Mouse (Mus musculus) olfactory bulb, adult 2 months (tissue): ENCODE results near the gene Ahdc1.

ENCODE experiments used
- CTCF ChIP-seq: fragments of 200-500 bp; IDR thresholded peaks from 2 replicates; pipeline ENCODE4 v1.5.1; 2012; ENCODE audit warnings: low read depth, mild to moderate bottlenecking, low read length, moderate library complexity; ENCODE audit not compliant: insufficient read depth
- POLR2A ChIP-seq: fragments of 200-500 bp; IDR thresholded peaks from 2 replicates; pipeline ENCODE4 v1.6.1; 2012; ENCODE audit warnings: mild to moderate bottlenecking, low read depth, low read length, moderate library complexity; ENCODE audit not compliant: insufficient read depth

DNA sequence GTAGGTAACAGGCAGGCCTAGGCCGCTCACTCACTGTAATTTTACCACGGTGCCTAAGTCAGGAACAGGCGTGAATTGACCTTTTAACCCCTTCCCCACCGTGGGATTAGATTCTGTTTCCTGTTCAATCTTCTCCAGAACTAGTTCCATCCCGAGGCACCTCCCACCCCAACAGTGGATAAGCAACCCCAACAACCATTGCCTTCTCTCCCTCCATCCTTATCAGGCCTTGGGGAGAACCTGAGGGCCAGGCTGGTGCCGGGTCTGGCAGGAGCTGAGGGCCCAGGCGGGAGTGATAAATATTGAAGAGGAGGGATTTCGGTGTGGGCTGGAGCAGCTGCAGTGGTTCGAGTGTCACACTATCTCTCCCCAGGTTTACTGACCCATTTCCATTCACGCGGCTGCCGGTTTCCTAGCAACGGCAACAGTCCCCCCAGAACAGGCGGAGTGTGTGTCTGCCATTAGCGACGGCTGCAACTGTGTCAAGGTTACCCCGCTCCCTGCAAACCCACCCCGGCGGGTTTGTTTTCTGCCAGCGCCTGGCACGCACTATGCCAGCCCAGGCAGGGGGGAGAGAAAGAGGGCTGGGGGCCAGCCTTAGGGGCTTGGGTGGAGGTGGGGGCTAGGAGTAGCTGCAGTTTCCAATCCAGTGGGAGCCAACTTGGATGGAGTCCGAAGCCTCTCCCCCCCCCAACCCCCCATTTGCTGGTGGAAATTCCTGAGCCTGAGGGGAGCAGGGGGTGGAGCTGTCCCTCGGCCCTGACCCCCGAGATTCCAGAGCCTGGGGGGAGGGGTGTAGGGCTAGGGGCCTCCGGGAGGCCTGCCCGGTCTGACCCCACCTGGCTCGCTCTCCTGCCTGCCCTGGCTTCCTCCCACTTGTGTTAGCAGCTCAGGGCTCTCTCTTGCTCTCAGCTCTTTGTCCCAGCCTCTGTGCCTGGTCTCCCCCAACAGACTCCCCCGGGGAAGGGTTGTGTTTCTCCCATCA, 31.9 kb downstream of the Ahdc1 start:
- TF ChIP-seq POLR2A (no peak), CTCF (no peak)
